Mouse (Mus musculus) lung, postnatal 0 days (tissue): ENCODE data around the gene Il10. TPM values are rescaled to one million over a fixed set of nuclear protein-coding genes. Genes with fewer than 3 reads are reported as not detected.
"Not testable (repeated sequence)": the region's sequence is repeated elsewhere in the genome, so short reads cannot be mapped to it uniquely, and the experiment has no call there.

Experiments
- ATAC-seq: fragments of 200-750 bp; cut with Nextera tagmentation; 2 replicates; pipeline ENCODE4 v1.8.0; 2017; ENCODE audit warnings: moderate library complexity
- DNase-seq: peaks from one replicate; pipeline ENCODE4 v3.0.0-alpha.2; 2016; ENCODE audit warnings: low spot score
- H3K27ac ChIP-seq: fragments of 300-500 bp; sonication (generic); 2 replicates; pipeline ENCODE4 v1.5.1; 2014; ENCODE audit warnings: antibody characterized with exemption, mild to moderate bottlenecking, low read length, mixed read lengths
- H3K27me3 ChIP-seq: fragments of 300-500 bp; sonication (generic); replicated peaks from 2 replicates; pipeline ENCODE4 v1.6.1; 2014; ENCODE audit warnings: low read length, mixed read lengths; ENCODE audit not compliant: insufficient read depth
- H3K36me3 ChIP-seq: fragments of 300-500 bp; sonication (generic); 2 replicates; pipeline ENCODE4 v1.6.1; 2014; ENCODE audit warnings: low read length, mixed read lengths; ENCODE audit not compliant: insufficient read depth
- H3K4me1 ChIP-seq: fragments of 300-500 bp; sonication (generic); 2 replicates; pipeline ENCODE4 v1.6.1; 2014; ENCODE audit warnings: antibody characterized with exemption, low read depth, low read length, mixed read lengths; ENCODE audit not compliant: insufficient read depth
- H3K4me2 ChIP-seq: fragments of 300-500 bp; sonication (generic); replicated peaks from 2 replicates; pipeline ENCODE4 v1.6.1; 2014; ENCODE audit warnings: low read depth, mild to moderate bottlenecking, low read length, moderate library complexity, mixed read lengths
- H3K4me3 ChIP-seq: fragments of 300-500 bp; sonication (generic); 2 replicates; pipeline ENCODE4 v1.5.1; 2014; ENCODE audit warnings: low read depth, low read length
- H3K9ac ChIP-seq: fragments of 300-500 bp; sonication (generic); replicated peaks from 2 replicates; pipeline ENCODE4 v1.6.1; 2014; ENCODE audit warnings: low read depth, mild to moderate bottlenecking
- H3K9me3 ChIP-seq: fragments of 300-500 bp; sonication (generic); 2 replicates; pipeline ENCODE4 v1.6.1; 2016; ENCODE audit warnings: low read length, mixed read lengths
- CTCF ChIP-seq: IDR thresholded peaks from 2 replicates; pipeline ENCODE4 v1.5.1; 2016; ENCODE audit warnings: antibody characterized with exemption, mild to moderate bottlenecking
- EP300 ChIP-seq: IDR thresholded peaks from 2 replicates; pipeline ENCODE4 v1.6.1; 2016; ENCODE audit warnings: antibody characterized with exemption, mild to moderate bottlenecking, control low read depth
- WGBS: fragments of 180-500 bp; shearing (Covaris S2); extraction: QIAGEN DNeasy Blood & Tissue Kit; methylation state at CpG from one replicate; pipeline ENCODE4 v1.1.7; 2014; 5-methylcytosine and 5-hydroxymethylcytosine counted together
- polyA plus RNA-seq: library from polyadenylated mRNA; unstranded; fragments of >200 nt; fragmentation: Nextera tagmentation; extraction: Ambion mirVana; gene quantifications from 2 replicates; pipeline ENCODE4 v1.2.1, GENCODE M21; 2015

The Il10 gene
- polyA plus RNA-seq, 1 experiment from 2014 or later = not detected

DNA sequence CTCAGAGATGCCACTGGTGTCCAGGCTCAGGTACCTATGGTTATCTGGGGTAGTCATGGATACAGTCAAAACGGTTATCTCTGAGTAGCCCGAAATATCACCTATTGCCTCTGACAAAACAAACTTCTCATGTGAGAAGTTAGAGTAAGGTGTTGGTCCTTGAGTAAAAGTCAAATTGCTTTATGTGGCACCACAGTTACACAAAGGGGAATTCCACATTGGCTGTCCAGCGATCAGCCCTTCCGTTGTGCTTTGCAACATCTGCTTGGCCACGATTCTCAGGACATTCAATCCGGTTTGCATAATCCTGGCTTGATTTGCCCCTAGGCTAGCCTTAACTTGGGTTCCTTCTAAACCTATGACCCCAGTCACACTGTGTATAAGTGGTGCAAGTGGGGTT is 4.4 kb upstream of the Il10 start:
- no peak for ATAC-seq
- H3K9me3 ChIP-seq = no peaks in the 10 kb centered on the region
- no peak for DNase-seq
- H3K27me3 ChIP-seq = no peaks in the 10 kb centered on the region
- no peaks in the 10 kb centered on the region for H3K4me1 ChIP-seq
- no peaks in the 10 kb centered on the region for H3K36me3 ChIP-seq
- no peak overlapping the region for H3K4me2 ChIP-seq
- no peak overlapping the region for H3K4me3 ChIP-seq
- H3K27ac ChIP-seq = no peak overlapping the region
- no peak overlapping the region for H3K9ac ChIP-seq
- TF ChIP-seq CTCF (no peak), EP300 (no peak)
- WGBS = 75% methylated on average over 6 of the region's 6 CpGs

DNA sequence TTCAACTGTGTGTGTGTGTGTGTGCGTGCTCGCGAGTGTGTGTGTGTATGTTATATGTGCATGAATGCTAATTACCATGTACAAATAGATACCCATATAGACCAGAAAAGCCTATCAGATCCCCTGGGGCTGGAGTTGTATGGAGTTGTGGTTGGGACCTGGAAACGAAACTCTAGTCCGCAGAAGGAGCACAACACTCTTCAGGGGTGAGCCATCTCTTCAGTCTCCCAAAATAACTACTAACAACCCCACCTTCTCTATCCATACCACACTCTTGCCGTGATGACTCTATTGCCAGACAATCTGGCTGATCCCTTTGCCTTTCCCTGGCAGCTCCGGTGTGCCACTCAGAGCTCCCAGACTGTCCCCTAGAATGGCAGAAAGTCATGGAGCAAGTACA is 3.8 kb upstream of the Il10 start:
- H3K9ac ChIP-seq = no peak overlapping the region
- no peaks in the 10 kb centered on the region for H3K9me3 ChIP-seq
- ATAC-seq (no peak), DNase-seq (no peak)
- H3K36me3 ChIP-seq = no peaks in the 10 kb centered on the region
- TF ChIP-seq EP300 = no peak
- no peak for TF ChIP-seq CTCF
- H3K4me1 ChIP-seq = no peaks in the 10 kb centered on the region
- H3K27ac ChIP-seq = no peak overlapping the region
- no peaks in the 10 kb centered on the region for H3K27me3 ChIP-seq
- no peak overlapping the region for H3K4me3 ChIP-seq
- 93% methylated on average over 7 of the region's 7 CpGs for WGBS
- no peak overlapping the region for H3K4me2 ChIP-seq

DNA sequence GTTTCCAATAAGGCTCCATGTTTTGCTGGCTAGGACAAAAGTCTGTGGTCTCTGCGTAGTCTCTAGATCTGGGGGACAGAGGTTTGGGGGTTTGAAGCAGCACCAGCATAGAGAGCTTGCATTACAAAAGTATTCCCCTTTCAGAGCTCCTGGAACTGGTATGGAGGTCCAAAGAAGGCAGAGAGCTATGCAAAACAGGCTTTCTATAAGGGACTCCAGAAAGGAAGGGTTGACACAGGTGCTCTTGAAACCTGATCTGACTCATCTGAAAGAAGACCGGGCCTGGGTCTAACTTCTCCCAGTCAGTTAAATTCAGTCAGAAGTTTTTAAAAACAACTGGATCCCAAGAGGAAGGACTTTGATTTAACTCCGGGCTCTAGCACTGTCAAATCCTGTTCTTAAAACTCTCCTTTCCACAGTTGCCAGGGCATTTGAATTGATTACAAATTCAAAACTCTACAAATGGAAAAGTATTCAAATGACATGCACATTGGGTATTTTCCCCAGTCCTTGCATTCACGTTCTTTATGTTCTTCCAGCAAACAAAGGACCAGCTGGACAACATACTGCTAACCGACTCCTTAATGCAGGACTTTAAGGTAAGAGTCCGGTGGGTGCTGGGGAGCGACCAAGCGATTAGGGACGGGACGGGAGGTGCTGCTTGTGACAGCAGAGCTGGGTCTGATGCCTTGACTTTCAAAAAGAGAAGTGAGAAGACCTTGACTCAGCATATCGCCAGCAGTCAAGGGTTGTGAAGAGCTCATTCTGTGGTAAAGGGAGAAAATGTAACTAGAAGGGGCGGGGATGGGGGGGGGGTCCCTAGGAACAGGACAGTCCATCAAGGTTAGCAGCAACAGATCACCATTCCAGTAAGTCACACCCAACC is 1.0 kb downstream of the Il10 start:
- no peaks in the 10 kb centered on the region for H3K4me1 ChIP-seq
- 54% methylated on average over 12 of the region's 12 CpGs for WGBS
- ATAC-seq (no peak), DNase-seq (no peak)
- no peaks in the 10 kb centered on the region for H3K9me3 ChIP-seq
- no peak overlapping the region for H3K4me2 ChIP-seq
- no peak overlapping the region for H3K9ac ChIP-seq
- no peaks in the 10 kb centered on the region for H3K36me3 ChIP-seq
- H3K27me3 ChIP-seq = no peaks in the 10 kb centered on the region
- H3K4me3 ChIP-seq = no peak overlapping the region
- no peak overlapping the region for H3K27ac ChIP-seq
- TF ChIP-seq CTCF (no peak), EP300 (no peak)

DNA sequence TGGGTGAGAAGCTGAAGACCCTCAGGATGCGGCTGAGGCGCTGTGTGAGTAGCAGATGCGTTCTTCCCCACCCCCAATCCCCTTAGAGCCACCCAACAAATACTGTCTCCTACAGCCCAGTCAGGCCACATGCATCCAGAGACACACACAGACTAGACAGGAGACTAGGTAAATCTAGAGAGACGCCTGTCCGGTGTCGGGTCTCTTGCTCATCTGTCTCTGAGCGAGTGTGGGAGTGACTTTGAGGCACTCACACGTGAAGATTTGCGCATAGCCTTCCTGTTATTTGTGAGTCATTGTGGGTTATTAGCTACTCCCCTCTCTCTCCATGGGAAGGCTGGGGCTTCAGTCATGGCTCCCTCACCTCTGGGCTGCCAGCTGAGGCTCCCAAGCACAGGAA is 1.8 kb downstream of the Il10 start:
- Histone ChIP-seq H3K27me3 (no peaks in the 10 kb centered on the region), H3K4me1 (no peaks in the 10 kb centered on the region), H3K27ac (no peak overlapping the region), H3K36me3 (no peaks in the 10 kb centered on the region), H3K9me3 (no peaks in the 10 kb centered on the region), H3K4me3 (no peak overlapping the region), H3K4me2 (no peak overlapping the region), H3K9ac (no peak overlapping the region)
- WGBS = 65% methylated on average over 9 of the region's 9 CpGs
- ATAC-seq (no peak), DNase-seq (no peak)
- TF ChIP-seq EP300 (no peak), CTCF (no peak)

DNA sequence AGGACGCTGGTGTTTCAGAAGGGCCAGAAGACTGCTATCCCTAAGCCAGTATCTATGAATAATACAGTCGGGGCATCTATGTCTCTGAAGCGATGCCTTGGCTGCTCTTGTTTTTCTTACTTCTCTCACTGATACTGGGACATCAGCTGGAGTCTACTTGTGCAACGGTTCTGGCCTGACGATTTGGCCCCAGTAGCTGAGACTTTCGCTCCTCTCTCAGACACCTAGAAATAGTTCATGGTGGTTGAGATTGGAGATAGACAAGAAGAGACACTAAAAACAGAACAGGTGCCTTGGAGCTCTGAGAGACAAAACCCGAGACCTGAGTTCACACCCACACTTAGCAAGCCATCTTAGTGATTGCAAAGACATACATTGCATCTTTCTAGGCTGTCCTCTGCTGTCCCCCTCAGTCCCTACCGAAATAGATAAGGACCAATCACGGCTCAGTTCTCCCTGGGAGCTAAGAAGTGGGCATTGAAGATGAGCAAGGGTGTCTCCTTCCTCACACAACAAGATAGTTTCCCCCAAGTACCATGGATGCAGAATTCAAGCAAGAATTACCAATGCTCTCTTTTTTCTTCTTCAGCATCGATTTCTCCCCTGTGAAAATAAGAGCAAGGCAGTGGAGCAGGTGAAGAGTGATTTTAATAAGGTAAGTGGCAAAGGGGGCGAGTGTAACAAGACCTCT is 2.4 kb downstream of the Il10 start:
- Histone ChIP-seq H3K4me3 (no peak overlapping the region), H3K4me1 (no peaks in the 10 kb centered on the region), H3K27me3 (no peaks in the 10 kb centered on the region), H3K9ac (no peak overlapping the region), H3K4me2 (no peak overlapping the region), H3K27ac (no peak overlapping the region), H3K9me3 (no peaks in the 10 kb centered on the region), H3K36me3 (no peaks in the 10 kb centered on the region)
- no peak for TF ChIP-seq EP300
- TF ChIP-seq CTCF = no peak
- WGBS = 60% methylated on average over 11 of the region's 11 CpGs
- DNase-seq (no peak), ATAC-seq (no peak)

DNA sequence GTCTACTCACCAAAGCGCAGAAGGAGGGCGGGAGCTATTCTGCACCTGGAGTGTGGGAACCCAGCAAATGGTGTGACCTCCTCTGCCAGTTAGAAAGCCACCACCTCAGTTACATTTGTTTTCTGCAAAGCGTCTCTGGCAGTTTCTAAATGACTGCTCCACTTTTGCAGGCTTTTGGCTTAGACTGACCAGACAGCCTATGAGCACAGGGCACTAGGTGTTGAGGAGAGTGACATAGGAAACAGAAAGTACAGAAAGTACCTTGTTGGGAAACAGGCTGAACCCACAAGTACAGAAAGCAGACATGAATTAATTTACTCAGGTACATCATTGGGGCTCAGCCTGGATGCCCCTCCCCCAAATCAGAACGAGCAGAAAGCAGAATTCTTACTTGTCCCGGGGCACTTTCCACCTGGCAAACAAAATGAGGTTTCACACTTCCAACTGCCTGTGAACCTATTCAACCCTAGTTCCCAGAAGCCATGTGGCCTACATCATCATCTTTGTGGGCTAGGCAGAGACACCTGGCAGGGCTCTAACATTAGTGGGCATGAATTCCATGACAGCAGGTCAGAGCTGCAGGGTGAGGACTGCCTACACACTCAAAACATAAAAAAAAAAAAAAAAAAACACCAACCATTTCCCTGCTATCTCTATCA is 3.1 kb downstream of the Il10 start:
- Histone ChIP-seq H3K27me3 (no peaks in the 10 kb centered on the region), H3K9ac (no peak overlapping the region), H3K4me2 (no peak overlapping the region), H3K9me3 (no peaks in the 10 kb centered on the region), H3K4me1 (no peaks in the 10 kb centered on the region), H3K36me3 (no peaks in the 10 kb centered on the region), H3K4me3 (no peak overlapping the region), H3K27ac (no peak overlapping the region)
- ATAC-seq = no peak
- no peak for DNase-seq
- WGBS = 41% methylated on average over 5 of the region's 5 CpGs
- TF ChIP-seq CTCF (no peak), EP300 (no peak)

DNA sequence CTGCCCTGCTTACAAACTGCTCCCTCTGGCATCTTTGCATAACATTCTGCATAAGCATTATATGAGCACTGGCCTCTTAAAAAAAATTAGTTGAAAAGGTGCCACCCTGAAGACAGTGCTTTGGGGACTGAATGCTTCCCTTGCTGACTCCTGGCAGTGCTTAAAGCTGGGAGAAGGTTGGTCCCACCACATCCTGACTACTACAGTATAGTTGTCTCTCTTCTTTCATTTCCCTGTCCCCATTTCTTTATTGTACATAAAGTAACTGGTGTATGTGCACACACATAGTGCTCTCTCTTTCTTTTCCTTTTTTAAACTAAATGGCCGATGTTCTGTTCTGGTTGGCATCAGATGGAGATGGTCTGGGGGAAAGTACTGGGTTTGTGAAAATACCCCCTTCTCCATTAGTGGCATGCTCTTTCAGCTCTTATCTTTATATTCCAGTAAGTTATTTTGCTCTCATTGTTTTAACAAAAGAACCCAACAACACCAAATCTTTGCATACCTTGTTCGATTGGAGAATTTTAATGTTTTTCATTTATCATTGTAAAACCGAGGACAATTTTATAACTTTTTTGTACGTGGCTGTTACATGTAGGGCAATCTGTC is 3.7 kb downstream of the Il10 start:
- ATAC-seq, H3K36me3 ChIP-seq, H3K4me1 ChIP-seq, H3K4me3 ChIP-seq, DNase-seq, H3K9me3 ChIP-seq, H3K27ac ChIP-seq, H3K9ac ChIP-seq, H3K27me3 ChIP-seq, H3K4me2 ChIP-seq: not testable (repeated sequence)
- WGBS = 74% methylated on average over 4 of the region's 4 CpGs
